Mouse (Mus musculus): ENCODE measurements around the gene Morn4. TPM values are rescaled to one million over a fixed set of nuclear protein-coding genes. Genes with fewer than 3 reads are reported as not detected.

Gene Morn4
- total RNA-seq, 2 experiments from 2014 or later = 0.85 to 2.1 TPM

Other genes starting within 250 kb of the Morn4 start
- gene Frat2, start 238.2 kb downstream of the Morn4 start, total RNA-seq (2014; fragmentation: Nextera tagmentation) = 30.5 and 32.9 TPM in 2 replicates
- gene Frat2, start 238.2 kb downstream of the Morn4 start, total RNA-seq (2017) = 55.8 and 63.7 TPM in 2 replicates
- 21.0 and 31.4 TPM in 2 replicates for gene Rrp12, start 190.2 kb downstream of the Morn4 start, total RNA-seq (2014; fragmentation: Nextera tagmentation)
- 26.5 and 36.0 TPM in 2 replicates for gene Rrp12, start 190.2 kb downstream of the Morn4 start, total RNA-seq (2017)
- 27.0 and 67.3 TPM in 2 replicates for gene Pgam1, start 174.4 kb downstream of the Morn4 start, total RNA-seq (2014; fragmentation: Nextera tagmentation)
- gene Pgam1, start 174.4 kb downstream of the Morn4 start, total RNA-seq (2017) = 30.1 and 34.7 TPM in 2 replicates
- gene Exosc1, start 152.9 kb downstream of the Morn4 start, total RNA-seq (2014; fragmentation: Nextera tagmentation) = 66.2 and 86.7 TPM in 2 replicates
- 72.9 and 81.2 TPM in 2 replicates for gene Exosc1, start 152.9 kb downstream of the Morn4 start, total RNA-seq (2017)
- 36.8 and 46.8 TPM in 2 replicates for gene Zdhhc16, start 152.9 kb downstream of the Morn4 start, total RNA-seq (2014; fragmentation: Nextera tagmentation)
- gene Zdhhc16, start 152.9 kb downstream of the Morn4 start, total RNA-seq (2017) = 22.1 and 26.2 TPM in 2 replicates
- gene Mms19, start 105.2 kb downstream of the Morn4 start, total RNA-seq (2014; fragmentation: Nextera tagmentation) = 25.6 and 39.6 TPM in 2 replicates
- 15.5 and 17.7 TPM in 2 replicates for gene Mms19, start 105.2 kb downstream of the Morn4 start, total RNA-seq (2017)
- 2.3 and 4.8 TPM in 2 replicates for gene Ubtd1, start 104.6 kb downstream of the Morn4 start, total RNA-seq (2014; fragmentation: Nextera tagmentation)
- gene Ubtd1, start 104.6 kb downstream of the Morn4 start, total RNA-seq (2017) = 1.9 TPM in 1 of 2 replicates, not detected in the other
- not detected in 2 replicates for gene Ankrd2, start 50.4 kb downstream of the Morn4 start, total RNA-seq (2014; fragmentation: Nextera tagmentation)
- gene Ankrd2, start 50.4 kb downstream of the Morn4 start, total RNA-seq (2017) = not detected in 2 replicates
- gene Hoga1, start 40.7 kb downstream of the Morn4 start, total RNA-seq (2014; fragmentation: Nextera tagmentation) = not detected in 2 replicates
- gene Hoga1, start 40.7 kb downstream of the Morn4 start, total RNA-seq (2017) = not detected in 2 replicates
- not detected in 2 replicates for gene 4933411K16Rik, start 34.1 kb downstream of the Morn4 start, total RNA-seq (2014; fragmentation: Nextera tagmentation)
- not detected in 2 replicates for gene 4933411K16Rik, start 34.1 kb downstream of the Morn4 start, total RNA-seq (2017)
- 8.9 and 13.5 TPM in 2 replicates for gene Pi4k2a, start 4.1 kb upstream of the Morn4 start, total RNA-seq (2014; fragmentation: Nextera tagmentation)
- 4.6 and 5.2 TPM in 2 replicates for gene Pi4k2a, start 4.1 kb upstream of the Morn4 start, total RNA-seq (2017)
- 2.2 and 6.1 TPM in 2 replicates for gene Avpi1, start 42.7 kb upstream of the Morn4 start, total RNA-seq (2014; fragmentation: Nextera tagmentation)
- gene Avpi1, start 42.7 kb upstream of the Morn4 start, total RNA-seq (2017) = 4.6 TPM in 1 of 2 replicates, not detected in the other
- 3.3 and 6.1 TPM in 2 replicates for gene Marveld1, start 61.0 kb upstream of the Morn4 start, total RNA-seq (2014; fragmentation: Nextera tagmentation)
- 4.5 and 5.8 TPM in 2 replicates for gene Marveld1, start 61.0 kb upstream of the Morn4 start, total RNA-seq (2017)
- gene Zfyve27, start 77.6 kb upstream of the Morn4 start, total RNA-seq (2014; fragmentation: Nextera tagmentation) = 19.4 and 30.4 TPM in 2 replicates
- gene Zfyve27, start 77.6 kb upstream of the Morn4 start, total RNA-seq (2017) = 10.7 and 13.4 TPM in 2 replicates
- not detected in 2 replicates for gene Sfrp5, start 115.9 kb upstream of the Morn4 start, total RNA-seq (2014; fragmentation: Nextera tagmentation)
- not detected in 2 replicates for gene Sfrp5, start 115.9 kb upstream of the Morn4 start, total RNA-seq (2017)
- gene Golga7b, start 161.2 kb upstream of the Morn4 start, total RNA-seq (2014; fragmentation: Nextera tagmentation) = not detected in 2 replicates
- not detected in 2 replicates for gene Golga7b, start 161.2 kb upstream of the Morn4 start, total RNA-seq (2017)

Measured in megakaryocyte-erythroid progenitor cell, adult 5-6 weeks (primary cell).